ENCODE assay signal across 9 mouse cellular contexts in genomic region chr6:135400306-135400705, GRCm38 (mm10). TPM values are rescaled to one million over a fixed set of nuclear protein-coding genes. Genes with fewer than 3 reads are reported as not detected.
DNase-seq lines count a peak whose midpoint lies in the region; ATAC-seq lines count a peak whose summit lies in the region.
"Had no signal": no experiment of that assay in that cellular context is flagged by ENCODE, and none has a peak within 500 bp of the region (broad histone marks: within the 10 kb centered on the region; RNA-seq: fewer than 3 reads in every experiment).

No protein-coding gene starts in this region.

- no peak overlapping the region for H3K4me2 ChIP-seq in forebrain, embryonic 15.5 days (replicated peaks)
- no peak overlapping the region for H3K4me2 ChIP-seq in lung, embryonic 16.5 days (ENCODE audit: low read depth, low read length)
- H3K4me2 ChIP-seq: heart, embryonic 15.5 days had no signal

- H3K9me3 ChIP-seq in forebrain, embryonic 10.5 days: no peaks in the 10 kb centered on the region
- no peaks in the 10 kb centered on the region for H3K9me3 ChIP-seq in forebrain, embryonic 15.5 days
- H3K9me3 ChIP-seq in lung, embryonic 16.5 days (ENCODE audit: control insufficient read depth, low read length): no peaks in the 10 kb centered on the region
- H3K9me3 ChIP-seq: heart, embryonic 15.5 days had no signal

- no peak overlapping the region for H3K9ac ChIP-seq in forebrain, embryonic 15.5 days (replicated peaks)
- no peak overlapping the region for H3K9ac ChIP-seq in lung, embryonic 16.5 days (ENCODE audit: low read length)
- H3K9ac ChIP-seq: heart, embryonic 15.5 days had no signal

- H3K4me1 ChIP-seq in forebrain, embryonic 10.5 days: no peaks in the 10 kb centered on the region
- no peaks in the 10 kb centered on the region for H3K4me1 ChIP-seq in forebrain, embryonic 15.5 days
- H3K4me1 ChIP-seq in lung, embryonic 16.5 days (replicated peaks; ENCODE audit: control insufficient read depth, insufficient read depth, low read length): 0 out of 2 replicates have a peak, but pooled peaks cover 3% of the 10 kb centered on the region

- no peaks in the 10 kb centered on the region for H3K36me3 ChIP-seq in forebrain, embryonic 10.5 days (replicated peaks)
- no peaks in the 10 kb centered on the region for H3K36me3 ChIP-seq in forebrain, embryonic 15.5 days
- no peaks in the 10 kb centered on the region for H3K36me3 ChIP-seq in lung, embryonic 16.5 days (ENCODE audit: control insufficient read depth, insufficient read depth, low read length)
- H3K36me3 ChIP-seq: heart, embryonic 15.5 days had no signal

- WGBS in forebrain, embryonic 10.5 days: 53% methylated on average over 3 of the region's 3 CpGs
- WGBS in forebrain, embryonic 15.5 days: 55% methylated on average over 3 of the region's 3 CpGs
- 36% methylated on average over 3 of the region's 3 CpGs for WGBS in large intestine, adult 2 months
- 34% methylated on average over 3 of the region's 3 CpGs for WGBS in lung, embryonic 16.5 days

- ATAC-seq in forebrain, embryonic 15.5 days (replicated peaks): no peak; the same call in 1 of the 2 replicates
- 0 out of 2 replicates have a peak, but pooled peaks have one; percentile 38 for ATAC-seq in lung, embryonic 16.5 days (ENCODE audit: low read depth)

- peak; percentile 61 for DNase-seq in forebrain, embryonic 10.5 days (ENCODE audit: extremely low spot score, low spot score)
- peak; percentile 72 for DNase-seq in ES-CJ7 (ENCODE audit: low read depth, low spot score)
- DNase-seq in cerebellum, adult 8-10 months: peak; percentile 27
- DNase-seq in gastrocnemius, adult 8-10 months (ENCODE audit: low spot score in 2 of 2): peak; percentile 42 to 44
- DNase-seq in large intestine, adult 2 months (ENCODE audit: low read depth, low spot score): peak; percentile 40
- peak; percentile 31 for DNase-seq in skeletal muscle tissue, adult 2 months (ENCODE audit: low read depth, low spot score)

- no peaks in the 10 kb centered on the region for H3K27me3 ChIP-seq in forebrain, embryonic 10.5 days (ENCODE audit: poor library complexity, severe bottlenecking)
- no peaks in the 10 kb centered on the region for H3K27me3 ChIP-seq in forebrain, embryonic 15.5 days
- H3K27me3 ChIP-seq in lung, embryonic 16.5 days (ENCODE audit: control insufficient read depth, insufficient read depth, low read depth, low read length): no peaks in the 10 kb centered on the region
- H3K27me3 ChIP-seq: heart, embryonic 15.5 days had no signal

- no peak overlapping the region for H3K27ac ChIP-seq in forebrain, embryonic 10.5 days
- H3K27ac ChIP-seq in forebrain, embryonic 15.5 days (replicated peaks): no peak overlapping the region
- no peak overlapping the region for H3K27ac ChIP-seq in lung, embryonic 16.5 days (ENCODE audit: low read length)
- H3K27ac ChIP-seq: heart, embryonic 15.5 days had no signal

- H3K4me3 ChIP-seq in forebrain, embryonic 10.5 days: no peak overlapping the region
- H3K4me3 ChIP-seq in forebrain, embryonic 15.5 days: no peak overlapping the region
- no peak overlapping the region for H3K4me3 ChIP-seq in lung, embryonic 16.5 days (ENCODE audit: low read length)
- H3K4me3 ChIP-seq: heart, embryonic 15.5 days had no signal

RNA-seq across cellular contexts. Expression of gene Emp1, which starts 38.0 kb away (rescaled TPM):
- 3.4 and 5.1 TPM in 2 replicates for polyA plus RNA-seq in forebrain, embryonic 10.5 days (2016; fragmentation: Nextera tagmentation; extraction: Ambion mirVana)
- 4.9 and 5.6 TPM in 2 replicates for polyA plus RNA-seq in forebrain, embryonic 15.5 days (2015; fragmentation: Nextera tagmentation; extraction: Ambion mirVana)
- 10 to 100 TPM; 12.3 to 26.2 (median 18.0) TPM for total RNA-seq in gastrocnemius, adult 8-10 months (2022)
- polyA plus RNA-seq in large intestine, adult 2 months (2012; rRNA removed): 138 and 265 TPM in 2 replicates
- polyA plus RNA-seq in lung, embryonic 16.5 days (2015; fragmentation: Nextera tagmentation; extraction: Ambion mirVana): 114 TPM in 2 replicates

Comparison
In these comparisons a context has a peak if more than half of its experiments do, and no peak if none do; other contexts are left out.
1. RNA of gene Emp1, which starts 38.0 kb away (polyA plus RNA-seq): 138 to 265 TPM in large intestine, adult 2 months and 114 TPM in lung, embryonic 16.5 days; 4.9 to 5.6 TPM in forebrain, embryonic 15.5 days and 3.4 to 5.1 TPM in forebrain, embryonic 10.5 days; every median in the first group is over 10 times any median in the second.
2. Peak in every context shown above with its lines, with median percentiles within 50 percentile points of each other: DNase-seq.